Mouse (Mus musculus) intestine, postnatal 0 days (tissue): Measurements from ENCODE around the gene Myo9b. TPM values are rescaled to one million over a fixed set of nuclear protein-coding genes. Genes with fewer than 3 reads are reported as not detected.
A peak's percentile ranks its signal among the peaks of the same experiment; 100 is the strongest.

Source experiments
- ATAC-seq: fragments of 200-750 bp; cut with Nextera tagmentation; 2 replicates; pipeline ENCODE4 v1.8.0; 2017; ENCODE audit warnings: mild to moderate bottlenecking, moderate TSS enrichment, moderate library complexity
- H3K27ac ChIP-seq: fragments of 300-500 bp; sonication (generic); 2 replicates; pipeline ENCODE4 v1.5.1; 2014; ENCODE audit warnings: mild to moderate bottlenecking, low read depth, low read length, moderate library complexity
- H3K27me3 ChIP-seq: fragments of 300-500 bp; sonication (generic); replicated peaks from 2 replicates; pipeline ENCODE4 v1.6.1; 2014; ENCODE audit warnings: low read length, mixed read lengths; ENCODE audit not compliant: control insufficient read depth, insufficient read depth
- H3K36me3 ChIP-seq: fragments of 300-500 bp; sonication (generic); 2 replicates; pipeline ENCODE4 v1.6.1; 2014; ENCODE audit warnings: mild to moderate bottlenecking, moderate library complexity; ENCODE audit not compliant: control insufficient read depth, insufficient read depth
- H3K4me1 ChIP-seq: fragments of 300-500 bp; sonication (generic); replicated peaks from 2 replicates; pipeline ENCODE4 v1.6.1; 2014; ENCODE audit warnings: antibody characterized with exemption, low read length, mixed read lengths; ENCODE audit not compliant: control insufficient read depth, insufficient read depth
- H3K4me2 ChIP-seq: fragments of 300-500 bp; sonication (generic); replicated peaks from 2 replicates; pipeline ENCODE4 v1.6.1; 2014; ENCODE audit warnings: low read depth, mild to moderate bottlenecking, moderate library complexity
- H3K4me3 ChIP-seq: fragments of 300-500 bp; sonication (generic); 2 replicates; pipeline ENCODE4 v1.5.1; 2014; ENCODE audit warnings: low read depth, low read length
- H3K9ac ChIP-seq: fragments of 300-500 bp; sonication (generic); 2 replicates; pipeline ENCODE4 v1.6.1; 2014; ENCODE audit warnings: mild to moderate bottlenecking, low read depth, low read length
- H3K9me3 ChIP-seq: fragments of 300-500 bp; sonication (generic); 2 replicates; pipeline ENCODE4 v1.6.1; 2016; ENCODE audit warnings: mixed run types; ENCODE audit not compliant: control insufficient read depth
- CTCF ChIP-seq: sonication (generic); IDR thresholded peaks from 2 replicates; pipeline ENCODE4 v1.5.1; 2016; ENCODE audit warnings: low read depth, mild to moderate bottlenecking, control low read depth, antibody characterized with exemption, moderate library complexity
- WGBS: fragments of 180-500 bp; shearing (Covaris S2); extraction: QIAGEN DNeasy Blood & Tissue Kit; methylation state at CpG from one replicate; pipeline ENCODE4 v1.1.7; 2014; 5-methylcytosine and 5-hydroxymethylcytosine counted together
- polyA plus RNA-seq: library from polyadenylated mRNA; unstranded; fragments of >200 nt; fragmentation: Nextera tagmentation; extraction: Ambion mirVana; gene quantifications from 2 replicates; pipeline ENCODE4 v1.2.1, GENCODE M21; 2015

The Myo9b gene
- polyA plus RNA-seq, 1 experiment from 2014 or later: 6.5 TPM

GRCm38 (mm10) chr8:71367529-71368176 is 95.1 kb downstream of the Myo9b start:
- Histone ChIP-seq H3K9ac (peak overlapping the region; percentile 41), H3K4me3 (peak overlapping the region; percentile 53), H3K9me3 (no peaks in the 10 kb centered on the region), H3K36me3 (peaks cover 15% of the 10 kb centered on the region; the same call in 1 of the 2 replicates), H3K27me3 (no peaks in the 10 kb centered on the region), H3K4me1 (no peaks in the 10 kb centered on the region), H3K27ac (peak overlapping the region; percentile 77), H3K4me2 (peak overlapping the region; percentile 92)
- no peak for ATAC-seq
- WGBS: 38% methylated on average over 17 of the region's 17 CpGs
- no peak for TF ChIP-seq CTCF

GRCm38 (mm10) chr8:71368366-71368765 is 95.9 kb downstream of the Myo9b start:
- Histone ChIP-seq H3K4me2 (no peak overlapping the region), H3K4me3 (no peak overlapping the region), H3K9ac (no peak overlapping the region), H3K9me3 (no peaks in the 10 kb centered on the region), H3K27me3 (no peaks in the 10 kb centered on the region), H3K4me1 (no peaks in the 10 kb centered on the region), H3K27ac (no peak overlapping the region), H3K36me3 (peaks cover 21% of the 10 kb centered on the region; the same call in 1 of the 2 replicates)
- no peak for TF ChIP-seq CTCF
- ATAC-seq: no peak

GRCm38 (mm10) chr8:71369040-71369718 is 96.7 kb downstream of the Myo9b start:
- no peaks in the 10 kb centered on the region for H3K9me3 ChIP-seq
- no peak overlapping the region for H3K9ac ChIP-seq
- no peaks in the 10 kb centered on the region for H3K27me3 ChIP-seq
- no peak for TF ChIP-seq CTCF
- ATAC-seq: no peak
- H3K36me3 ChIP-seq: peaks cover 24% of the 10 kb centered on the region; the same call in 1 of the 2 replicates
- WGBS: 94% methylated on average over 10 of the region's 10 CpGs
- H3K4me3 ChIP-seq: no peak overlapping the region
- H3K4me1 ChIP-seq: no peaks in the 10 kb centered on the region
- H3K27ac ChIP-seq: no peak overlapping the region
- H3K4me2 ChIP-seq: no peak overlapping the region

DNA sequence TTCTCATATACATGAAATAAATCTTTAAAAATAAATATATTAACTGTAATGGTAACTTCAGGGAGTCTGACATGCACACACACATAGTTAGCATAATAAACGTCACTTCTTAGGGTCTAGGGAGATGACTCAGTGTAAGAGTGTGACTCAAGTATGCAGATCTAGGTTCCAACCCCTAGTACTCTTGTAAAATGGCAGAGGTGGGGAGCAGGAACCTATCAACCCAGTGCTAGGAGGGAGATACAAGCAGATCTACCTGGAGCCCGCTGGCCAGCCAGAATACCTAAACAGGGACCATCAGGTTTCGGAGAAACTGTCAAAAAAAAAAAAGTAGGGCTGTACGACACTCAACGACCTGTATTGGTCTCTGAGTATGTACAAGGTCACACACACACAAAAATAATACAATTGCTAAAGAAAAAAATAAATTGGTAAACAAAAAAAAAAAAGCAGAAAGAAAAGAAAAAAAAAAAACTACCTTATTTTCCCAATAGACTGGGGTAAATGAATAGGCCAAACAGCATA is 98.3 kb downstream of the Myo9b start:
- Histone ChIP-seq H3K9me3 (no peaks in the 10 kb centered on the region), H3K27ac (peak overlapping the region; percentile 78; the same call in 1 of the 2 replicates), H3K4me3 (peak overlapping the region; percentile 55), H3K9ac (no peak overlapping the region; the same call in 1 of the 2 replicates), H3K27me3 (no peaks in the 10 kb centered on the region), H3K4me2 (peak overlapping the region; percentile 60), H3K36me3 (peaks cover 39% of the 10 kb centered on the region), H3K4me1 (peaks cover 4% of the 10 kb centered on the region; the same call in 1 of the 2 replicates)
- WGBS: 14% methylated on average over 5 of the region's 5 CpGs
- ATAC-seq: no peak
- TF ChIP-seq CTCF: no peak

DNA sequence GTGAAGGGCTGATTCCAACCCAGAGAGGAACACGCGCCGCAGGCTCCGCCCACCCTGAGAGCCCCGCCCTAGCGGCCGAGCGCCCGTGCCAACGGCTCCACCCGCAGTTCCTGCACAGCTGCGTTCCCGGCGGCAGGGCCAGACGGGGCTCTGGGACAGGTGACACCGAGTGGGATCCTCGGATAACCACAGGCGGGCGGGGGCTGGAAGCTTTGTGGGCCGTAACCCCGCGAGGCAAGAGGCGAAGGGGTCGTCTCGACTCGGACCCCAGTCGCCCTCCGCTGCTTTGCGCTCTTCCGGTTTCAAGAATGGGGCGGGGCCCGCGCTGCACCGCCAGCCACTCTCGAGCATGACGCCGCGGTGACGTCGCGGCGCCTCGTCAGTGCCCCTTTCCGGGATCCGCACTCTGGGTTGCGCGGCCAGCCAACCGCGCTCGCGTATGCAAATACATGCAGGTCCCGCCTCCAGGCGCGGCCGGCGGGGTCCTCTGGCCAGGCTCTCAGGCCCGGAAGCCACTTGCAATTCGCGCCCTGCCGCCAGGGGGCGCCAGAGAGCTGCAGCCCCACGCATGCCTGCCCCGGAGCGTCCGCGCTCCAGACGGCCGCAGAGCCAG is 98.8 kb downstream of the Myo9b start, which contains the start of gene Ocel1:
Gene Ocel1 (plus strand): TSS at position 63 of the 613 bp plus-strand sequence.
- H3K9me3 ChIP-seq: no peaks in the 10 kb centered on the region
- H3K4me2 ChIP-seq: peak within 1 kb of the TSS; percentile 60
- peaks cover 9% of the 10 kb centered on the region; the same call in 1 of the 2 replicates for H3K4me1 ChIP-seq
- ATAC-seq: peak; percentile 89
- peaks cover 39% of the 10 kb centered on the region for H3K36me3 ChIP-seq
- peak; percentile 100 for TF ChIP-seq CTCF
- H3K4me3 ChIP-seq: peak within 1 kb of the TSS; percentile 55
- peak within 1 kb of the TSS; percentile 78 for H3K27ac ChIP-seq
- peak within 1 kb of the TSS; percentile 57 for H3K9ac ChIP-seq
- H3K27me3 ChIP-seq: no peaks in the 10 kb centered on the region
- under 1% methylated on average over 61 of the region's 68 CpGs for WGBS

GRCm38 (mm10) chr8:71372427-71372826 is 99.9 kb downstream of the Myo9b start:
- H3K9me3 ChIP-seq: no peaks in the 10 kb centered on the region
- WGBS: 83% methylated on average over 12 of the region's 12 CpGs
- H3K9ac ChIP-seq: no peak overlapping the region
- no peak overlapping the region for H3K4me3 ChIP-seq
- H3K36me3 ChIP-seq: peaks cover 44% of the 10 kb centered on the region
- no peak for ATAC-seq
- no peak for TF ChIP-seq CTCF
- no peaks in the 10 kb centered on the region for H3K27me3 ChIP-seq
- H3K4me1 ChIP-seq: peaks cover 10% of the 10 kb centered on the region; the same call in 1 of the 2 replicates
- no peak overlapping the region for H3K4me2 ChIP-seq
- no peak overlapping the region for H3K27ac ChIP-seq
